Mouse (Mus musculus) lung, postnatal 25 days (tissue): Measurements from ENCODE around the gene Gm10097.

Experiments used
- DNase-seq: peaks from one replicate; pipeline ENCODE4 v3.0.0; 2022; ENCODE audit warnings: low spot score

Gene Gm10097

DNA sequence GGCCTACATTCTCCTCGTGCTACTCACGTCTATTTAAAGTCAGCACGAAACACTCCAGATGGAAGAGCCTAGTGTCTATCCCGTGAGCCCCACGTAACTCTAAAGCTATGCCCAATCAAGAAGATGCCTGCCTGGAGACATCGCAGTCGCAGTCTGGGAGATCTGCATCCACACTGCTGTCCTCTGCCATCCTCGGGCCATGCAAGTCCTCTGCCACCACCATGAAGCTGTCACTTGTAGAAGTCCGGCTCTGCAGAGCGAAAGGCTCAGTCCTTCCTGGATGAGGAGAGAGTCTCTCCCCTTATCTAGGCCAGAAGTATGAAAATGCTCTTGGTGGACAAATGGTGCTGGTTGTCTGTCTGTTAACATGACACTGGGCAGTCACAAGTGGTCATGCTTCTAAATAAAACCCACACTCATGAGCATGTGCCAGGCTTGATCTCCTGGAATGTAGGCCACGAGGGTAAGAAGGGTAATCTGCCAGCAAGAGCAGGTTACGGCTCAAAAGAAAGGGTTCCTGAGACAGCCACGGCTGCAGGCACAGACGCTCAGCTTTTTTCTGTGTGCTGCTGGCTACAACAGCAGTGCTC is at the start of gene Gm10097:
TSS of gene Gm10097 (plus strand) at position 517 of the 590 bp plus-strand sequence.
- DNase-seq: no peak

DNA sequence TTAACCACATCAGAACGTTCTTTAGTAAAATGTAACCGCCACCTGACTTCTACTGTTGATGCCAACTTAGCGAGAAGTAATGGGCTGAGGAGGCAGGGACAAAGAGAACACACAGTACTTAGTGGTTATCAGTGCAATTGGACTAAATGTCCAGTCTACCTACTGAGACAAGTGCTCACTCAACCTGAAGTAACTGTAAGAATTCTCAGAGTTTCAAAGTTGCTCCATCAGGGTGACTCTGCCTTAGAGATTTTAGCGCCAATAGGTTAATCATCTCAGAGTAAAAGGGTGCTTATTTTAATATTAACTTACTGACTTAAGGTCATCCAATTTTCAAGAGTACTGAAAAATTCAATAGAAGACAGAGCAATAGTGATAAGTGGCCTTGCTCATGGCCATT is 43.1 kb upstream of the Gm10097 start:
- no peak for DNase-seq

- no peak for DNase-seq
Measured at GRCm38 (mm10) chr10:5027208-5027607, 41.8 kb upstream of the Gm10097 start.

GRCm38 (mm10) chr10:5028301-5028700 is 40.7 kb upstream of the Gm10097 start:
- no peak for DNase-seq

DNA sequence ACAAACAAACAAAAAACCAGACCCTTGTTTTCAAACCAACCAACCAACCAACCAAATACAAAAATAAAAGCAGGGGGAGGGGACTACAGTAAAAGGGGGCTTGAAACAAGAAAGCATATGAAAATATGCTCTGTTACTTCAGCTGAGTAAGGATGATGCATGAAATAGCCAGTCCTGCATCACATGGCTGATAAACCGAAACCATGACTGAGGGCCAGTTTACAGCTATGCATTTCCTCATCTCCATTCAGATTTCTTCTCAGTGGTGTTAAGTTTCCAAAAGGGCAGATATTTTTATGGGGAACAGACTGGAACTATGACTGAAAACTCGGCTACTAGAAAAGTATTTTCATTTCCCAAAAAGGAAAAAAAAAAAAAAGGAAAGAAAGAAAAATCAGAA is 39.8 kb upstream of the Gm10097 start:
- no peak for DNase-seq

DNA sequence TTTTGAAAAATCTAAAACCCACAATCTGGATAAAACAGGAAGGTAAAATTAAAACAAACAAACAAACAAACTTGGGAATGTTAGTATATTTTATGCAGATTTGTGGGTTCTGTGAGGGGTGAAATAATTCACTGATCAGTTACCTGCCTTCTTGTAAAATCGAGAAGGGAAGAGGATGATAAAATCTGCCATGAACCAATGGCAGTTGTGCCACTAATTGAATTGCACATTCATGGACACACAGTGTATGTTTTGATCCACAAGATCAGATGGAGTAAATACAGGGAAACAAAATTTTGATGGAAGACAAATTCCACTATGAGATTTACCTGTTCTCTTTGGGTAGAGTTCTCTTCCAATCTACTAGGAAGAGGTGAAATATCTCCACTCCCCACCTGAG is 39.1 kb upstream of the Gm10097 start:
- no peak for DNase-seq

GRCm38 (mm10) chr10:5032192-5033048 is 36.6 kb upstream of the Gm10097 start:
- DNase-seq: no peak

- no peak for DNase-seq
Measured at GRCm38 (mm10) chr10:5041254-5041653, 27.7 kb upstream of the Gm10097 start.

- DNase-seq: no peak
Measured at GRCm38 (mm10) chr10:5044481-5044880, 24.5 kb upstream of the Gm10097 start.

DNA sequence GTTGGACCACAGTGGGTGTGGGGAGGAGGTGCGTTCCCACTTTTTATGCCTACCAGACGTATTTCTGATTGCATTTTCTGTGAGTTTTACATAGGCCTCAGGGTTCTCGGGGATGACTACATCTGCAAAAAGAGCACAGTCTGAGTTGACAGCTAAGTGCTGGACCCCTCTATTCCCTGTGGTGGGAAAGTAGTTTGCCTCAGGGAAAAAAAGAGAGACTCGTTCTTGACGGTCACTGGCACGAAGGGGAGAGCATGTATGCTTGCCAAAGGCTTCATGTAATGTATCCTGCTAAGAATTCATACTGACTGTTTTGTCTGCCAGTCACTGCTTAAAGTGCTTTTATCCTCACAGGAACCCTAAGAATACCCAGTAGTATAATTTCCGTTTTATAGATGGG is 23.8 kb upstream of the Gm10097 start:
- DNase-seq: no peak

GRCm38 (mm10) chr10:5045671-5046070 is 23.3 kb upstream of the Gm10097 start:
- DNase-seq: no peak

DNA sequence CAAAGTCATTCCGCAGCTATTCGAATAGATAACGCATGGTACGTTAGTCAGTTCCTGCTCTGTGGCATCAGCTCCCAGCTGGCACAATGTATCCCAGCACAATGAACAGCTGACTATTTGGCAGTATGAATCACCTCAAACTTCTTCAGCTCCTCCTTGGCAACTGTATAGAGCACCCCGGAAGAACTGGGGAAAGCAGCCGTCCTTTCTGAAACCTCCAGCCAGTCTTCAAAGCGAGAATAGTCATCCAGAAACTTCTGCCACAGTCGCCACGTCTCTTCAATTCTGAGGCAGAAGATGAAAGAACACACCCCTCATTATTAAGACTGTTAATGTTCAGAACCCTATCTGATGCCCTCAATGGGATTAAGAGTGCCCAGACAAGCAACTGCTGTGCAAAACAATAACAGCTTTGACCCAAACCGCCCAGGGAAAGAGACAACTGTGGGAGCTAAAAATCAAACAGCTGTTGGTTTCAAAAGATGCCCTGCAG is 12.7 kb upstream of the Gm10097 start:
- no peak for DNase-seq

- DNase-seq: no peak
Measured at GRCm38 (mm10) chr10:5056940-5057339, 12.1 kb upstream of the Gm10097 start.

- no peak for DNase-seq
Measured at GRCm38 (mm10) chr10:5057661-5058060, 11.3 kb upstream of the Gm10097 start.

DNA sequence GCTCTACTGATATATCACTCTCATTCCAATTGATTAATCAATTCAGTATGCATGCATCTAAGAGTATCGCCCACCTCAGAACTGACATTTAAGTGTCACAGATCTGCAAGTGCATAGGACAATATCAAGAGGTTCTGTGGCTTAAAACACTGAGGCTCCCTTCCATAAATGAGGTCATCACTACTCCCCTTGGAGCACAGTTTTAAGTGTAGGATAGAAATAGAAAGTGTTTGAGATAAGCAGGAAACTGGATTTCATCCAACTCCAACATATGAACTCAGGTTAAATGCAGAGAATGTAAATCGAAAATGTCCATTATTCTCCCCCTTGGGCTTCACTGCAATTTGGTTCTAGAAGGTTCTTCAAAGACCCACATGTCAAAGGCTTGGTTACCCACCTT is 10.1 kb upstream of the Gm10097 start:
- no peak for DNase-seq

DNA sequence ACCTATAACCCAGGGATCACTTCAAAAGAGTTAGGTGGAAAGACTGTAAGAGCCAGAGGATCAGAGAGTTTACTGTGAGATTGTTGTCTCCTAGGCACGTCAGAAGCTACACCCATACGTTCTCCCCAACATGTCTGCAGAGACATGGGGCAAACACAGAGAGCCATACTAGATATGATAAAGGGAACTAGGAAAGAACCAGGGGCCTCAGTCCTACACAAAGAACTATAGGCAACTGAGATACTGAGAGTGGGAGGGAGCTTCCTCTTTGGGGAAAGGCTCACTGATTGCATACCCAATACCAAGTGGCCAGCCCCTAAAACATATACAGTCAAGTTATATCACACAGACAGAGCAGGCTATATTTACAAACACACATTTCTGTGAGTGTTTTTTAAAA is 9.0 kb upstream of the Gm10097 start:
- DNase-seq: no peak

DNA sequence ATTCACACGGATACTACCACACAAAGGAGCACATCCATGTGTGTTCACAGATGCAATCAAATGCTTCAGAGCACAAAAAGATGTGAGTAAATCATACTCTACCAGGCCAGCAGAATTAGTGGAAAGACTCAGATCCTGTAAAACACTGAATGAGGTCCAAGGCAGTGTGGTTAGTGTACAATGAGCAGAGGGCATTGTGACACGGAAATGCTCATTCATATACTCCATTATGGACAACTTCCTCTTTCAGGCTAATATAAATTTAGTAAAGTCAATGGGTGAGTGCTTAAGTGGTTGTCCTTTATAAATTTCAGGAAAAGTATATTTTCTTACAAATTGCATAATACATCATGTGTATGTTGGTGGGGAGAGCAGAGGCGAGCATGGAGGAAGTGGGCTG is 1.9 kb upstream of the Gm10097 start:
- no peak for DNase-seq

- no peak for DNase-seq
Measured at GRCm38 (mm10) chr10:5070168-5070940, 1.4 kb downstream of the Gm10097 start.

GRCm38 (mm10) chr10:5070941-5071231 is 1.9 kb downstream of the Gm10097 start:
- DNase-seq: no peak

DNA sequence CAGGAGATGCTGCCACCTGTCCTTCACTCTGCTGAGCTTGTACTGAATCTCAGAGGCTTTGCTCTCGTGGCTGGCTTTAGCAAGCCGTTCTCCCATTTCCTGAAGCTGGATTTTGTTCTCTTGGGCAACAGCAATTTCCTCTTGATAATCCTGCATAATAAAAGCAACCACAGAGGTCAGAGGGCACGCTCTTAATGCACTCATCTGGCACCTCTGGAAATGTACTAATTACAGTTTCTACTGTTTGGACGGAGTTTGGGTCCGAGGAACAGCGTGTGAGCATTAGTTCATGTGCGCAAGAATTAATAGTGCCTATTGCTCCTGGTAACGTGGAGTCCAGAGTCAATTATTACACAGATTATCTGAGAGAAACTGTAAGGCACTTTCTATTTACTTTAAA is 3.1 kb downstream of the Gm10097 start:
- DNase-seq: no peak

DNA sequence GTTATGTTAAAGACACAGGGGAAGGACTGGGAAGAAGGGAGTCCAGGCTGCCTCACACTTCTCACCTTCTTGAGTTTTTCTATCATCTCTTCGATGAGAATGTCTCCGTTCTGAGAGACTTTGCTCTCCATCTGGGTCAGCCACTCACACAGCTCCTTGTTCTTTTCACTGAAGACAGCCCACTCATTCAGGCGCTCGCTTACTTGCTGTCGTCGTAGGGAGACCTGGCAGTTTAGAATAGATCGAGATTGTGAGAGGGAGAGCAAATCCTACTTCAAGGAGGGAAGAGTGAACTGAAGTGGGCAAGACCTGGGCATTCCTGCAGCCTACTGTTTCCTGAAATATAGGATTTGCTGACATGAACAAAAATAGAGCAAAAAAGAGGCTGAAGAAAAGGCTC is 6.7 kb downstream of the Gm10097 start:
- DNase-seq: no peak

- no peak for DNase-seq
Measured at GRCm38 (mm10) chr10:5079945-5080468, 11.0 kb downstream of the Gm10097 start.

DNA sequence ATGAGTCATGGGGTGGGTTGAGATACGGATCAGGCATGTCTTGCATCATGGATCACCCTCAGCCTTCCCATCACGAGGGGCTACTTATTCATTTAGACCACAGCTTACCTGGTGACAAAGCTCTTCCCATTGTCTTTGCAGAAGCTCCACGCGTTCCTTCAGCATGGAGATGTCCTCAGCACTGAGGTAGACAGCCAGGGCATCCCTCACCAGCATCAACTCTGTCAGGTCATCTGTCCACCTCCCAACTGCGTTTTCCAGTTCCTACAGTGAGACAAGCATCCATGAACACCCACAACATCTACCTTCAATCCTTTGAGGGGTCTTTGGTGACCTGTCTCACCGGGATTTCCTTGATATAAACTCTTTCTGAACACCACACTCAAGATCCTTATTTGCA is 14.7 kb downstream of the Gm10097 start:
- DNase-seq: no peak
